Mouse (Mus musculus) bone marrow macrophage, adult 2 months (primary cell): Measurements from ENCODE around the gene Tbc1d24.

Source experiments
- CTCF ChIP-seq: IDR thresholded peaks from 2 replicates; pipeline ENCODE4 v1.5.1; 2012; ENCODE audit warnings: low read depth, mild to moderate bottlenecking, low read length, moderate library complexity
- POLR2A ChIP-seq: IDR thresholded peaks from 2 replicates; pipeline ENCODE4 v1.6.1; 2012; ENCODE audit warnings: mild to moderate bottlenecking, low read depth, low read length, borderline replicate concordance

GRCm38 (mm10) chr17:24244061-24244460 is 38.7 kb upstream of the Tbc1d24 start:
- TF ChIP-seq POLR2A, result no peak
- TF ChIP-seq CTCF, result no peak
